Mouse (Mus musculus) small intestine, adult 2 months (tissue): Measurements from ENCODE around the gene Gm14597.
"Not testable (repeated sequence)": the region's sequence is repeated elsewhere in the genome, so short reads cannot be mapped to it uniquely, and the experiment has no call there.

Experiments used
- CTCF ChIP-seq: fragments of 200-500 bp; IDR thresholded peaks from 2 replicates; pipeline ENCODE4 v1.5.1; 2012; ENCODE audit warnings: low read depth, mild to moderate bottlenecking, control low read depth, inconsistent platforms, low read length, moderate library complexity, mixed read lengths; ENCODE audit not compliant: insufficient replicate concordance, insufficient read length; ENCODE audit errors: extremely low read depth
- POLR2A ChIP-seq: fragments of 200-500 bp; IDR thresholded peaks from 2 replicates; pipeline ENCODE4 v1.6.1; 2012; ENCODE audit warnings: low read depth, mild to moderate bottlenecking, control low read depth, inconsistent platforms, low read length, moderate library complexity

GRCm38 (mm10) chrX:53652917-53653316, 44.1 kb upstream of the Gm14597 start:
- not testable (repeated sequence) for TF ChIP-seq POLR2A, CTCF
